ENCODE assay signal across 8 mouse cellular contexts in the genomic region with DNA sequence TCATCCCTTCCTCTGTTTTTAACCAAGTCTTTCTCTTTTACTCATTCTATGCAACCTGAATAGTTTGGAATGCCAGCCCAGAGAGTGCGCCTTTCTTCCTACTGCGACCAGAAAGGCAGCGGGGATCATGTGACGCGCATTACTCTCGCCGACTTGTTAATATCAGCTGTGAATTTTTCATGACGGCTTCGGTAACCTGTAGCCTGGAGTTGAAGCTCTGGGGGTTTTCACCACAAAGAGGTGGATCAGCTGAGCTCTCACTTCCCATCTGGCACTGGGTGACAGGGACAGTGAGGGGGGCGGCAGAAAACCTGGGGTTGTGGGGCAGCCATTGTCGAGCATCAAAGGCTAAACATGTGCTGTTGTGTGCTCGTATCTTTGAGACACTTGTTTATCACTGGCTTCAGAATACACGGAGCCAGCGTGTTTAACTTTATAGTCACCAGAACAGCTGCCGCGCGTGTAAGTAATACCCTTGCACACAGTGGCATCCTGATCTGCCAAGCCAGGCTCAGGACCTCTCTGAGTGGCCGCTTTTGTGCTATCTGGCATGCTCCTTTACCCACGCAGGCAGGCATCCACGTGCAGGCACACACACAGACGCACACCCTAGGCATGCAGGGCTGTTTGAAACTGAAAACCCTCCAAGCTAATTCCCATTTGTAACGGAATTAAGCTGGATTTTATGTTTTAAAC.
DNase-seq lines count a peak whose midpoint lies in the region; ATAC-seq and TF ChIP-seq lines count a peak whose summit lies in the region.

No protein-coding gene starts in this region.

- peak overlapping the region; percentile 31 for H3K4me3 ChIP-seq in lung, embryonic 14.5 days (ENCODE audit: low read depth, low read length)
- H3K4me3 ChIP-seq in intestine, embryonic 15.5 days (replicated peaks): peak overlapping the region; percentile 28

- H3K27me3 ChIP-seq in lung, embryonic 14.5 days (ENCODE audit: insufficient read depth, low read length): no peaks in the 10 kb centered on the region
- H3K27me3 ChIP-seq in intestine, embryonic 15.5 days (replicated peaks): no peaks in the 10 kb centered on the region

- no peaks in the 10 kb centered on the region for H3K9me3 ChIP-seq in lung, embryonic 14.5 days (ENCODE audit: low read depth, low read length)
- H3K9me3 ChIP-seq in intestine, embryonic 15.5 days: no peaks in the 10 kb centered on the region

- no peaks in the 10 kb centered on the region for H3K4me1 ChIP-seq in lung, embryonic 14.5 days (ENCODE audit: insufficient read depth)
- no peaks in the 10 kb centered on the region for H3K4me1 ChIP-seq in intestine, embryonic 15.5 days (replicated peaks)

- H3K9ac ChIP-seq in lung, embryonic 14.5 days: 0 out of 2 replicates have a peak overlapping the region, but pooled peaks have one; percentile 4
- H3K9ac ChIP-seq in intestine, embryonic 15.5 days: no peak overlapping the region

- 10% methylated on average over 22 of the region's 22 CpGs for WGBS in lung, embryonic 14.5 days
- 11% methylated on average over 22 of the region's 22 CpGs for WGBS in intestine, embryonic 15.5 days

- peak; percentile 32 to 47 for DNase-seq in cerebellum, postnatal 10 days
- DNase-seq in cerebellum, adult 11-12 months: no peak
- peak; percentile 35 for DNase-seq in lung, embryonic 14.5 days
- no peak for DNase-seq in lung, postnatal 25 days (ENCODE audit: low spot score)
- DNase-seq in retina, adult 2 months (ENCODE audit: low read depth, low spot score): peak; percentile 4
- DNase-seq in urinary bladder, adult 2 months (ENCODE audit: low spot score): no peak

- H3K4me2 ChIP-seq in lung, embryonic 14.5 days: peak overlapping the region; percentile 62
- H3K4me2 ChIP-seq in intestine, embryonic 15.5 days (replicated peaks): peak overlapping the region; percentile 69

- peak; percentile 66; the same call in 1 of the 2 replicates for ATAC-seq in lung, embryonic 14.5 days (ENCODE audit: insufficient read depth)
- peak; percentile 63; the same call in 1 of the 2 replicates for ATAC-seq in intestine, embryonic 15.5 days
- ATAC-seq in megakaryocyte progenitor cell, adult 5-6 weeks (replicated peaks; ENCODE audit: poor library complexity): no peak

- no peak for TF ChIP-seq CTCF in lung, embryonic 14.5 days (IDR thresholded peaks at IDR 0.05; ENCODE audit: low read depth)

- no peaks in the 10 kb centered on the region for H3K36me3 ChIP-seq in lung, embryonic 14.5 days (ENCODE audit: insufficient read depth)
- no peaks in the 10 kb centered on the region for H3K36me3 ChIP-seq in intestine, embryonic 15.5 days

- H3K27ac ChIP-seq in lung, embryonic 14.5 days (ENCODE audit: low read depth): no peak overlapping the region
- no peak overlapping the region for H3K27ac ChIP-seq in intestine, embryonic 15.5 days

Comparison
In these comparisons a context has a peak if more than half of its experiments do, and no peak if none do; other contexts are left out.
1. DNase-seq: peak in cerebellum, postnatal 10 days (2 of 2), lung, embryonic 14.5 days (single experiment) and retina, adult 2 months (single experiment); none in cerebellum, adult 11-12 months (single experiment), lung, postnatal 25 days (single experiment) and urinary bladder, adult 2 months (single experiment).